Mouse (Mus musculus): ENCODE data around the gene Acta1. TPM values are rescaled to one million over a fixed set of nuclear protein-coding genes. Genes with fewer than 3 reads are reported as not detected.

Gene Acta1
- polyA plus RNA-seq, 1 experiment from 2014 or later: 102 TPM

GRCm38 (mm10) chr8:123858941-123859647 is 35.5 kb downstream of the Acta1 start:
- Histone ChIP-seq H3K36me3 (no peaks in the 10 kb centered on the region), H3K27me3 (peaks cover 38% of the 10 kb centered on the region), H3K9me3 (no peaks in the 10 kb centered on the region), H3K4me3 (replicated peaks) (peak overlapping the region; percentile 93), H3K4me2 (peak overlapping the region; percentile 91), H3K9ac (replicated peaks) (peak overlapping the region; percentile 76), H3K4me1 (replicated peaks) (no peaks in the 10 kb centered on the region; the same call in 1 of the 2 replicates), H3K27ac (peak overlapping the region; percentile 17; the same call in 1 of the 2 replicates)
- peak; percentile 92 for ATAC-seq (ENCODE audit: insufficient number of reproducible peaks, insufficient read depth, low FRiP score, low TSS enrichment, low read depth)
- WGBS: under 1% methylated on average over 71 of the region's 79 CpGs

- under 1% methylated on average over 17 of the region's 17 CpGs for WGBS
- Histone ChIP-seq H3K9me3 (no peaks in the 10 kb centered on the region), H3K4me2 (peak overlapping the region; percentile 91), H3K27ac (no peak overlapping the region), H3K36me3 (no peaks in the 10 kb centered on the region), H3K4me1 (replicated peaks) (no peaks in the 10 kb centered on the region; the same call in 1 of the 2 replicates), H3K4me3 (replicated peaks) (peak overlapping the region; percentile 93), H3K27me3 (peaks cover 34% of the 10 kb centered on the region), H3K9ac (replicated peaks) (peak overlapping the region; percentile 76)
- ATAC-seq (ENCODE audit: insufficient number of reproducible peaks, insufficient read depth, low FRiP score, low TSS enrichment, low read depth): no peak
Observed at GRCm38 (mm10) chr8:123858574-123858940, 36.0 kb downstream of the Acta1 start.

- no peak overlapping the region for H3K4me2 ChIP-seq
- 68% methylated on average over 3 of the region's 3 CpGs for WGBS
- ATAC-seq (ENCODE audit: insufficient number of reproducible peaks, insufficient read depth, low FRiP score, low TSS enrichment, low read depth): no peak
Observed at GRCm38 (mm10) chr8:123857361-123857760, 37.2 kb downstream of the Acta1 start.

GRCm38 (mm10) chr8:123854733-123855475 is 39.6 kb downstream of the Acta1 start:
- no peaks in the 10 kb centered on the region for H3K27me3 ChIP-seq
- H3K9me3 ChIP-seq: no peaks in the 10 kb centered on the region
- WGBS: 89% methylated on average over 9 of the region's 9 CpGs
- no peak overlapping the region for H3K27ac ChIP-seq
- H3K4me1 ChIP-seq (replicated peaks): no peaks in the 10 kb centered on the region; the same call in 1 of the 2 replicates
- H3K4me2 ChIP-seq: no peak overlapping the region
- no peak overlapping the region for H3K9ac ChIP-seq (replicated peaks)
- no peak overlapping the region for H3K4me3 ChIP-seq (replicated peaks)
- no peak for ATAC-seq (ENCODE audit: insufficient number of reproducible peaks, insufficient read depth, low FRiP score, low TSS enrichment, low read depth)
- no peaks in the 10 kb centered on the region for H3K36me3 ChIP-seq

More at GRCm38 (mm10) chr8:123857361-123857760, 37.2 kb downstream of the Acta1 start:
- Histone ChIP-seq H3K9me3 (no peaks in the 10 kb centered on the region), H3K27me3 (peaks cover 22% of the 10 kb centered on the region), H3K9ac (replicated peaks) (no peak overlapping the region), H3K36me3 (no peaks in the 10 kb centered on the region), H3K4me1 (replicated peaks) (no peaks in the 10 kb centered on the region; the same call in 1 of the 2 replicates), H3K27ac (no peak overlapping the region), H3K4me3 (replicated peaks) (no peak overlapping the region)

GRCm38 (mm10) chr8:123854252-123854651 is 40.3 kb downstream of the Acta1 start:
- H3K27ac ChIP-seq: no peak overlapping the region
- ATAC-seq (ENCODE audit: insufficient number of reproducible peaks, insufficient read depth, low FRiP score, low TSS enrichment, low read depth): no peak
- H3K9me3 ChIP-seq: no peaks in the 10 kb centered on the region
- no peaks in the 10 kb centered on the region for H3K36me3 ChIP-seq
- no peaks in the 10 kb centered on the region; the same call in 1 of the 2 replicates for H3K4me1 ChIP-seq (replicated peaks)
- 94% methylated on average over 1 of the region's 1 CpGs for WGBS
- H3K4me2 ChIP-seq: no peak overlapping the region
- H3K9ac ChIP-seq (replicated peaks): no peak overlapping the region
- no peak overlapping the region for H3K4me3 ChIP-seq (replicated peaks)
- no peaks in the 10 kb centered on the region for H3K27me3 ChIP-seq

GRCm38 (mm10) chr8:123851590-123851989 is 43.0 kb downstream of the Acta1 start:
- Histone ChIP-seq H3K4me2 (no peak overlapping the region), H3K27ac (no peak overlapping the region), H3K36me3 (no peaks in the 10 kb centered on the region), H3K4me3 (replicated peaks) (no peak overlapping the region), H3K9me3 (no peaks in the 10 kb centered on the region), H3K27me3 (no peaks in the 10 kb centered on the region), H3K4me1 (replicated peaks) (no peaks in the 10 kb centered on the region), H3K9ac (replicated peaks) (no peak overlapping the region)
- ATAC-seq (ENCODE audit: insufficient number of reproducible peaks, insufficient read depth, low FRiP score, low TSS enrichment, low read depth): no peak
- whole genome bisulfite sequencing: 47% methylated on average over 5 of the region's 5 CpGs

GRCm38 (mm10) chr8:123849352-123849751 is 45.2 kb downstream of the Acta1 start:
- H3K27ac ChIP-seq: no peak overlapping the region
- no peaks in the 10 kb centered on the region for H3K27me3 ChIP-seq
- ATAC-seq (ENCODE audit: insufficient number of reproducible peaks, insufficient read depth, low FRiP score, low TSS enrichment, low read depth): no peak
- H3K36me3 ChIP-seq: peaks cover 2% of the 10 kb centered on the region; the same call in 1 of the 2 replicates
- H3K9ac ChIP-seq (replicated peaks): no peak overlapping the region
- 81% methylated on average over 4 of the region's 4 CpGs for WGBS
- no peak overlapping the region for H3K4me2 ChIP-seq
- H3K4me3 ChIP-seq (replicated peaks): no peak overlapping the region
- no peaks in the 10 kb centered on the region for H3K4me1 ChIP-seq (replicated peaks)
- no peaks in the 10 kb centered on the region for H3K9me3 ChIP-seq

- H3K27me3 ChIP-seq: no peaks in the 10 kb centered on the region
- 67% methylated on average over 3 of the region's 3 CpGs for WGBS
- ATAC-seq (ENCODE audit: insufficient number of reproducible peaks, insufficient read depth, low FRiP score, low TSS enrichment, low read depth): no peak
- H3K9ac ChIP-seq (replicated peaks): no peak overlapping the region
- H3K36me3 ChIP-seq: peaks cover 3% of the 10 kb centered on the region; the same call in 1 of the 2 replicates
- no peaks in the 10 kb centered on the region for H3K4me1 ChIP-seq (replicated peaks)
- H3K4me3 ChIP-seq (replicated peaks): no peak overlapping the region
- H3K9me3 ChIP-seq: no peaks in the 10 kb centered on the region
- H3K27ac ChIP-seq: no peak overlapping the region
- no peak overlapping the region for H3K4me2 ChIP-seq
Observed at GRCm38 (mm10) chr8:123847546-123847945, 47.0 kb downstream of the Acta1 start.

- Histone ChIP-seq H3K4me1 (replicated peaks) (no peaks in the 10 kb centered on the region), H3K4me2 (no peak overlapping the region), H3K36me3 (peaks cover 9% of the 10 kb centered on the region; the same call in 1 of the 2 replicates), H3K9me3 (no peaks in the 10 kb centered on the region), H3K27me3 (no peaks in the 10 kb centered on the region), H3K9ac (replicated peaks) (no peak overlapping the region), H3K4me3 (replicated peaks) (no peak overlapping the region), H3K27ac (no peak overlapping the region)
- WGBS: 94% methylated on average over 12 of the region's 12 CpGs
- ATAC-seq (ENCODE audit: insufficient number of reproducible peaks, insufficient read depth, low FRiP score, low TSS enrichment, low read depth): no peak
Observed at GRCm38 (mm10) chr8:123846509-123846908, 48.0 kb downstream of the Acta1 start.

GRCm38 (mm10) chr8:123845991-123846390 is 48.6 kb downstream of the Acta1 start:
- Histone ChIP-seq H3K4me1 (replicated peaks) (no peaks in the 10 kb centered on the region), H3K9ac (replicated peaks) (no peak overlapping the region), H3K27ac (no peak overlapping the region), H3K4me2 (no peak overlapping the region), H3K9me3 (no peaks in the 10 kb centered on the region), H3K4me3 (replicated peaks) (no peak overlapping the region), H3K27me3 (no peaks in the 10 kb centered on the region), H3K36me3 (peaks cover 9% of the 10 kb centered on the region; the same call in 1 of the 2 replicates)
- WGBS: 93% methylated on average over 10 of the region's 10 CpGs
- no peak for ATAC-seq (ENCODE audit: insufficient number of reproducible peaks, insufficient read depth, low FRiP score, low TSS enrichment, low read depth)

- Histone ChIP-seq H3K36me3 (peaks cover 9% of the 10 kb centered on the region; the same call in 1 of the 2 replicates), H3K4me3 (replicated peaks) (no peak overlapping the region), H3K4me1 (replicated peaks) (no peaks in the 10 kb centered on the region), H3K4me2 (no peak overlapping the region), H3K27ac (no peak overlapping the region), H3K9ac (replicated peaks) (no peak overlapping the region), H3K9me3 (no peaks in the 10 kb centered on the region), H3K27me3 (no peaks in the 10 kb centered on the region)
- ATAC-seq (ENCODE audit: insufficient number of reproducible peaks, insufficient read depth, low FRiP score, low TSS enrichment, low read depth): no peak
- 87% methylated on average over 13 of the region's 13 CpGs for WGBS
Observed at GRCm38 (mm10) chr8:123845114-123845513, 49.4 kb downstream of the Acta1 start.
